Mouse (Mus musculus): ENCODE data around the gene Grin2a. TPM values are rescaled to one million over a fixed set of nuclear protein-coding genes. Genes with fewer than 3 reads are reported as not detected.

The Grin2a gene
- polyA plus RNA-seq, 1 experiment from 2014 or later = 11.0 TPM

GRCm38 (mm10) chr16:9985041-9985440 is 10.3 kb downstream of the Grin2a start:
- no peak overlapping the region for H3K27ac ChIP-seq (ENCODE audit: low read depth, low read length)
- H3K4me2 ChIP-seq (ENCODE audit: low read depth, low read length) = no peak overlapping the region
- 56% methylated on average over 3 of the region's 3 CpGs for WGBS
- ATAC-seq (ENCODE audit: low read depth) = no peak
- H3K36me3 ChIP-seq (ENCODE audit: control insufficient read depth, insufficient read depth, low read length) = no peaks in the 10 kb centered on the region
- H3K9ac ChIP-seq (replicated peaks; ENCODE audit: low read depth, low read length) = no peak overlapping the region
- no peaks in the 10 kb centered on the region for H3K27me3 ChIP-seq (ENCODE audit: control insufficient read depth, insufficient read depth, low read length)
- H3K9me3 ChIP-seq (ENCODE audit: control insufficient read depth, low read length) = no peaks in the 10 kb centered on the region
- H3K4me1 ChIP-seq (ENCODE audit: control insufficient read depth, insufficient read depth, low read length) = no peaks in the 10 kb centered on the region
- H3K4me3 ChIP-seq (ENCODE audit: low read depth, low read length) = no peak overlapping the region

GRCm38 (mm10) chr16:9980641-9981040 is 14.7 kb downstream of the Grin2a start:
- WGBS = 68% methylated on average over 2 of the region's 2 CpGs
- H3K9me3 ChIP-seq (ENCODE audit: control insufficient read depth, low read length) = no peaks in the 10 kb centered on the region
- no peak overlapping the region for H3K9ac ChIP-seq (replicated peaks; ENCODE audit: low read depth, low read length)
- H3K36me3 ChIP-seq (ENCODE audit: control insufficient read depth, insufficient read depth, low read length) = no peaks in the 10 kb centered on the region
- no peaks in the 10 kb centered on the region for H3K4me1 ChIP-seq (ENCODE audit: control insufficient read depth, insufficient read depth, low read length)
- ATAC-seq (ENCODE audit: low read depth) = no peak
- H3K4me2 ChIP-seq (ENCODE audit: low read depth, low read length) = no peak overlapping the region
- H3K27me3 ChIP-seq (ENCODE audit: control insufficient read depth, insufficient read depth, low read length) = no peaks in the 10 kb centered on the region
- H3K27ac ChIP-seq (ENCODE audit: low read depth, low read length) = no peak overlapping the region
- no peak overlapping the region for H3K4me3 ChIP-seq (ENCODE audit: low read depth, low read length)

- 94% methylated on average over 2 of the region's 2 CpGs for WGBS
- H3K36me3 ChIP-seq (ENCODE audit: control insufficient read depth, insufficient read depth, low read length) = no peaks in the 10 kb centered on the region
Observed at GRCm38 (mm10) chr16:9978173-9978572, 17.2 kb downstream of the Grin2a start.

GRCm38 (mm10) chr16:9972705-9973104 is 22.7 kb downstream of the Grin2a start:
- H3K27ac ChIP-seq (ENCODE audit: low read depth, low read length) = no peak overlapping the region
- no peak overlapping the region for H3K4me2 ChIP-seq (ENCODE audit: low read depth, low read length)
- no peaks in the 10 kb centered on the region for H3K4me1 ChIP-seq (ENCODE audit: control insufficient read depth, insufficient read depth, low read length)
- 96% methylated on average over 3 of the region's 3 CpGs for WGBS
- H3K4me3 ChIP-seq (ENCODE audit: low read depth, low read length) = no peak overlapping the region
- no peak overlapping the region for H3K9ac ChIP-seq (replicated peaks; ENCODE audit: low read depth, low read length)
- H3K27me3 ChIP-seq (ENCODE audit: control insufficient read depth, insufficient read depth, low read length) = no peaks in the 10 kb centered on the region
- H3K36me3 ChIP-seq (ENCODE audit: control insufficient read depth, insufficient read depth, low read length) = no peaks in the 10 kb centered on the region
- no peak for ATAC-seq (ENCODE audit: low read depth)
- no peaks in the 10 kb centered on the region for H3K9me3 ChIP-seq (ENCODE audit: control insufficient read depth, low read length)

More at GRCm38 (mm10) chr16:9978173-9978572, 17.2 kb downstream of the Grin2a start:
- Histone ChIP-seq H3K27me3 (ENCODE audit: control insufficient read depth, insufficient read depth, low read length) (no peaks in the 10 kb centered on the region), H3K9ac (replicated peaks; ENCODE audit: low read depth, low read length) (no peak overlapping the region), H3K27ac (ENCODE audit: low read depth, low read length) (no peak overlapping the region), H3K4me2 (ENCODE audit: low read depth, low read length) (no peak overlapping the region), H3K4me1 (ENCODE audit: control insufficient read depth, insufficient read depth, low read length) (no peaks in the 10 kb centered on the region), H3K4me3 (ENCODE audit: low read depth, low read length) (no peak overlapping the region), H3K9me3 (ENCODE audit: control insufficient read depth, low read length) (no peaks in the 10 kb centered on the region)
- ATAC-seq (ENCODE audit: low read depth) = no peak

GRCm38 (mm10) chr16:9964469-9964868 is 30.9 kb downstream of the Grin2a start:
- WGBS = 85% methylated on average over 6 of the region's 6 CpGs
- H3K9ac ChIP-seq (replicated peaks; ENCODE audit: low read depth, low read length) = no peak overlapping the region
- H3K4me2 ChIP-seq (ENCODE audit: low read depth, low read length) = no peak overlapping the region
- no peaks in the 10 kb centered on the region for H3K36me3 ChIP-seq (ENCODE audit: control insufficient read depth, insufficient read depth, low read length)
- no peak for ATAC-seq (ENCODE audit: low read depth)
- no peaks in the 10 kb centered on the region for H3K9me3 ChIP-seq (ENCODE audit: control insufficient read depth, low read length)
- H3K27me3 ChIP-seq (ENCODE audit: control insufficient read depth, insufficient read depth, low read length) = no peaks in the 10 kb centered on the region
- no peak overlapping the region for H3K27ac ChIP-seq (ENCODE audit: low read depth, low read length)
- no peak overlapping the region for H3K4me3 ChIP-seq (ENCODE audit: low read depth, low read length)
- no peaks in the 10 kb centered on the region for H3K4me1 ChIP-seq (ENCODE audit: control insufficient read depth, insufficient read depth, low read length)

- 86% methylated on average over 1 of the region's 1 CpGs for WGBS
- no peaks in the 10 kb centered on the region for H3K4me1 ChIP-seq (ENCODE audit: control insufficient read depth, insufficient read depth, low read length)
- no peak overlapping the region for H3K4me3 ChIP-seq (ENCODE audit: low read depth, low read length)
- no peaks in the 10 kb centered on the region for H3K27me3 ChIP-seq (ENCODE audit: control insufficient read depth, insufficient read depth, low read length)
- no peak overlapping the region for H3K9ac ChIP-seq (replicated peaks; ENCODE audit: low read depth, low read length)
- H3K27ac ChIP-seq (ENCODE audit: low read depth, low read length) = no peak overlapping the region
- no peak overlapping the region for H3K4me2 ChIP-seq (ENCODE audit: low read depth, low read length)
- ATAC-seq (ENCODE audit: low read depth) = no peak
- H3K36me3 ChIP-seq (ENCODE audit: control insufficient read depth, insufficient read depth, low read length) = no peaks in the 10 kb centered on the region
- no peaks in the 10 kb centered on the region for H3K9me3 ChIP-seq (ENCODE audit: control insufficient read depth, low read length)
Observed at GRCm38 (mm10) chr16:9962482-9962881, 32.9 kb downstream of the Grin2a start.

GRCm38 (mm10) chr16:9959340-9959739 is 36.0 kb downstream of the Grin2a start:
- Histone ChIP-seq H3K4me3 (ENCODE audit: low read depth, low read length) (no peak overlapping the region), H3K4me1 (ENCODE audit: control insufficient read depth, insufficient read depth, low read length) (no peaks in the 10 kb centered on the region), H3K9me3 (ENCODE audit: control insufficient read depth, low read length) (no peaks in the 10 kb centered on the region), H3K27me3 (ENCODE audit: control insufficient read depth, insufficient read depth, low read length) (no peaks in the 10 kb centered on the region), H3K9ac (replicated peaks; ENCODE audit: low read depth, low read length) (no peak overlapping the region), H3K36me3 (ENCODE audit: control insufficient read depth, insufficient read depth, low read length) (no peaks in the 10 kb centered on the region), H3K4me2 (ENCODE audit: low read depth, low read length) (no peak overlapping the region), H3K27ac (ENCODE audit: low read depth, low read length) (no peak overlapping the region)
- ATAC-seq (ENCODE audit: low read depth) = no peak
- WGBS = 57% methylated on average over 1 of the region's 1 CpGs

- Histone ChIP-seq H3K27me3 (ENCODE audit: control insufficient read depth, insufficient read depth, low read length) (no peaks in the 10 kb centered on the region), H3K4me1 (ENCODE audit: control insufficient read depth, insufficient read depth, low read length) (no peaks in the 10 kb centered on the region), H3K4me2 (ENCODE audit: low read depth, low read length) (no peak overlapping the region), H3K36me3 (ENCODE audit: control insufficient read depth, insufficient read depth, low read length) (no peaks in the 10 kb centered on the region), H3K9ac (replicated peaks; ENCODE audit: low read depth, low read length) (no peak overlapping the region), H3K4me3 (ENCODE audit: low read depth, low read length) (no peak overlapping the region), H3K27ac (ENCODE audit: low read depth, low read length) (no peak overlapping the region), H3K9me3 (ENCODE audit: control insufficient read depth, low read length) (no peaks in the 10 kb centered on the region)
- no peak for ATAC-seq (ENCODE audit: low read depth)
- 37% methylated on average over 5 of the region's 5 CpGs for WGBS
Observed at GRCm38 (mm10) chr16:9954266-9954665, 41.1 kb downstream of the Grin2a start.

- Histone ChIP-seq H3K4me3 (ENCODE audit: low read depth, low read length) (no peak overlapping the region), H3K27me3 (ENCODE audit: control insufficient read depth, insufficient read depth, low read length) (no peaks in the 10 kb centered on the region), H3K4me2 (ENCODE audit: low read depth, low read length) (no peak overlapping the region), H3K9ac (replicated peaks; ENCODE audit: low read depth, low read length) (no peak overlapping the region), H3K36me3 (ENCODE audit: control insufficient read depth, insufficient read depth, low read length) (no peaks in the 10 kb centered on the region), H3K27ac (ENCODE audit: low read depth, low read length) (no peak overlapping the region), H3K9me3 (ENCODE audit: control insufficient read depth, low read length) (no peaks in the 10 kb centered on the region), H3K4me1 (ENCODE audit: control insufficient read depth, insufficient read depth, low read length) (no peaks in the 10 kb centered on the region)
- WGBS = 89% methylated on average over 5 of the region's 5 CpGs
- no peak for ATAC-seq (ENCODE audit: low read depth)
Observed at GRCm38 (mm10) chr16:9953396-9953831, 41.9 kb downstream of the Grin2a start.

- H3K9me3 ChIP-seq (ENCODE audit: control insufficient read depth, low read length) = no peaks in the 10 kb centered on the region
- no peak overlapping the region for H3K4me3 ChIP-seq (ENCODE audit: low read depth, low read length)
- H3K9ac ChIP-seq (replicated peaks; ENCODE audit: low read depth, low read length) = no peak overlapping the region
- no peak overlapping the region for H3K4me2 ChIP-seq (ENCODE audit: low read depth, low read length)
- no peaks in the 10 kb centered on the region for H3K27me3 ChIP-seq (ENCODE audit: control insufficient read depth, insufficient read depth, low read length)
- no peak overlapping the region for H3K27ac ChIP-seq (ENCODE audit: low read depth, low read length)
- 85% methylated on average over 3 of the region's 3 CpGs for WGBS
- no peak for ATAC-seq (ENCODE audit: low read depth)
- H3K36me3 ChIP-seq (ENCODE audit: control insufficient read depth, insufficient read depth, low read length) = no peaks in the 10 kb centered on the region
- no peaks in the 10 kb centered on the region for H3K4me1 ChIP-seq (ENCODE audit: control insufficient read depth, insufficient read depth, low read length)
Observed at GRCm38 (mm10) chr16:9949250-9949649, 46.1 kb downstream of the Grin2a start.
